30 mouse cellular contexts compared by ENCODE assay signal in the genomic region with DNA sequence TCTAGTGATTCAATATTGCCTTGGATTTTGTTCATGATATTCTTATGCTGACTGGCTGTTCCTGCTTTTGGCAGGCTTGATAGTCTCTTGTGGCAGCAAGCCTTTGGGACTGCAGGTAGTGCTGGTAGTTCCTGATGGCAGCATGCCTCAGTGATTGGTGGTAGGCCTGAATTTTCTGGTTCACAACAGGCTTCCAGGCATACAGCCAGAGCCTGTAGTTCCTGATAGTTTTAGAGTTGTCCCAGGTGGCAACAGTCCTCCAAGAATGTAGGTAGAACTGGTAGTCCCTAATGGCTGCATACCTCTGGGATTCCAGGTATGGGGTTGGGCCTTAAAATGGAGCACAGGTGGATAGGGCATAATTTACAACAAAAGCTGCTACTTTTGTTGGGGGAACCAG.
DNase-seq lines count a peak whose midpoint lies in the region; ATAC-seq and TF ChIP-seq lines count a peak whose summit lies in the region.
"Had no signal": no experiment of that assay in that cellular context is flagged by ENCODE, and none has a peak within 500 bp of the region (broad histone marks: within the 10 kb centered on the region; RNA-seq: fewer than 3 reads in every experiment).

No protein-coding gene starts in this region.

- H3K4me2 ChIP-seq in midbrain, embryonic 14.5 days (ENCODE audit: low read length), result no peak overlapping the region
- H3K4me2 ChIP-seq: embryonic facial prominence, embryonic 12.5 days; forebrain, embryonic 15.5 days; heart, embryonic 11.5 days; hindbrain, embryonic 12.5 days; limb, embryonic 12.5 days; liver, embryonic 15.5 days; lung, embryonic 15.5 days; neural tube, embryonic 12.5 days; stomach, embryonic 15.5 days had no signal

- no peaks in the 10 kb centered on the region for H3K9me3 ChIP-seq in midbrain, embryonic 14.5 days (ENCODE audit: control insufficient read depth, low read length)
- H3K9me3 ChIP-seq in heart, embryonic 10.5 days, result no peaks in the 10 kb centered on the region
- H3K9me3 ChIP-seq: embryonic facial prominence, embryonic 12.5 days; forebrain, embryonic 10.5 days; forebrain, embryonic 15.5 days; hindbrain, embryonic 12.5 days; limb, embryonic 12.5 days; liver, embryonic 15.5 days; lung, embryonic 15.5 days; midbrain, embryonic 10.5 days; neural tube, embryonic 12.5 days; stomach, embryonic 15.5 days had no signal

- no peak overlapping the region for H3K27ac ChIP-seq in cerebellum, adult 2 months (ENCODE audit: insufficient read depth, low read length)
- H3K27ac ChIP-seq in midbrain, embryonic 14.5 days (replicated peaks; ENCODE audit: low read depth, low read length), result no peak overlapping the region
- H3K27ac ChIP-seq in heart, embryonic 10.5 days, result no peak overlapping the region
- H3K27ac ChIP-seq: embryonic facial prominence, embryonic 12.5 days; forebrain, embryonic 10.5 days; forebrain, embryonic 15.5 days; hindbrain, embryonic 12.5 days; hindbrain, postnatal 0 days; limb, embryonic 12.5 days; liver, embryonic 15.5 days; lung, embryonic 15.5 days; midbrain, embryonic 10.5 days; neural tube, embryonic 12.5 days; stomach, embryonic 15.5 days had no signal

- no peak overlapping the region for H3K9ac ChIP-seq in midbrain, embryonic 14.5 days (replicated peaks; ENCODE audit: low read length)
- H3K9ac ChIP-seq: embryonic facial prominence, embryonic 12.5 days; forebrain, embryonic 15.5 days; hindbrain, embryonic 12.5 days; limb, embryonic 12.5 days; liver, embryonic 15.5 days; lung, embryonic 15.5 days; neural tube, embryonic 12.5 days; stomach, embryonic 15.5 days had no signal

- DNase-seq in cerebellum, adult 11 months, result peak; percentile 3
- peak; percentile 67 to 87 for DNase-seq in cerebellum, adult 2 months
- peak; percentile 84 to 91 for DNase-seq in cerebellum, postnatal 14 days
- no peak for DNase-seq in midbrain, embryonic 14.5 days
- no peak for DNase-seq in right cerebral cortex, postnatal 4 days
- no peak for DNase-seq in heart, embryonic 10.5 days (ENCODE audit: low spot score)
- DNase-seq: adrenal gland, adult 2 months; adrenal gland, postnatal 36 days; B cell, adult 2 months; embryo, embryonic 11 days; heart, postnatal 36 days; kidney, adult 8-10 months; kidney, postnatal 10 days; layer of hippocampus, adult 9-11 months had no signal

- TF ChIP-seq POLR2A in cerebellum, adult 2 months (IDR thresholded peaks at IDR 0.05; ENCODE audit: borderline replicate concordance, insufficient read depth, low read length), result no peak

- no peak overlapping the region for H3K4me3 ChIP-seq in cerebellum, adult 2 months (replicated peaks; ENCODE audit: insufficient read depth, low read depth, low read length)
- no peak overlapping the region for H3K4me3 ChIP-seq in midbrain, embryonic 14.5 days (replicated peaks; ENCODE audit: low read depth, low read length)
- H3K4me3 ChIP-seq in heart, embryonic 10.5 days, result no peak overlapping the region
- H3K4me3 ChIP-seq: embryonic facial prominence, embryonic 12.5 days; forebrain, embryonic 10.5 days; forebrain, embryonic 15.5 days; hindbrain, embryonic 12.5 days; limb, embryonic 12.5 days; liver, embryonic 15.5 days; lung, embryonic 15.5 days; midbrain, embryonic 10.5 days; myocyte; neural tube, embryonic 12.5 days; stomach, embryonic 15.5 days had no signal

- no peak for ATAC-seq in midbrain, embryonic 14.5 days (ENCODE audit: low FRiP score, low TSS enrichment)
- ATAC-seq: activated CD4-positive, CD25-positive, alpha-beta regulatory T cell, adult 4 months; forebrain, embryonic 15.5 days; hindbrain, postnatal 0 days; intestine, embryonic 16.5 days; midbrain, embryonic 16.5 days had no signal

- no peak for TF ChIP-seq CTCF in cerebellum, adult 2 months (IDR thresholded peaks at IDR 0.05; ENCODE audit: borderline replicate concordance, insufficient read depth, low read depth, low read length)

- no peaks in the 10 kb centered on the region for H3K27me3 ChIP-seq in cerebellum, adult 2 months (ENCODE audit: control insufficient read depth, insufficient read depth, low read length)
- no peaks in the 10 kb centered on the region for H3K27me3 ChIP-seq in midbrain, embryonic 14.5 days (ENCODE audit: control insufficient read depth, insufficient read depth, low read length)
- H3K27me3 ChIP-seq in heart, embryonic 10.5 days (ENCODE audit: insufficient read depth, poor library complexity, severe bottlenecking), result no peaks in the 10 kb centered on the region
- H3K27me3 ChIP-seq: embryonic facial prominence, embryonic 12.5 days; forebrain, embryonic 15.5 days; hindbrain, embryonic 12.5 days; limb, embryonic 12.5 days; liver, embryonic 15.5 days; lung, embryonic 15.5 days; neural tube, embryonic 12.5 days; stomach, embryonic 15.5 days had no signal

- no peaks in the 10 kb centered on the region for H3K36me3 ChIP-seq in midbrain, embryonic 14.5 days (ENCODE audit: control insufficient read depth, insufficient read depth, low read length)
- no peaks in the 10 kb centered on the region for H3K36me3 ChIP-seq in heart, embryonic 10.5 days
- H3K36me3 ChIP-seq: embryonic facial prominence, embryonic 12.5 days; forebrain, embryonic 10.5 days; forebrain, embryonic 15.5 days; hindbrain, embryonic 12.5 days; limb, embryonic 12.5 days; liver, embryonic 15.5 days; lung, embryonic 15.5 days; midbrain, embryonic 10.5 days; neural tube, embryonic 12.5 days; stomach, embryonic 15.5 days had no signal

- no peaks in the 10 kb centered on the region; the same call in 1 of the 2 replicates for H3K4me1 ChIP-seq in cerebellum, adult 2 months (ENCODE audit: control insufficient read depth, insufficient read depth, low read length)
- H3K4me1 ChIP-seq in midbrain, embryonic 14.5 days (ENCODE audit: control insufficient read depth, insufficient read depth, low read length), result no peaks in the 10 kb centered on the region
- H3K4me1 ChIP-seq in heart, embryonic 10.5 days, result no peaks in the 10 kb centered on the region
- H3K4me1 ChIP-seq: embryonic facial prominence, embryonic 12.5 days; forebrain, embryonic 10.5 days; forebrain, embryonic 15.5 days; hindbrain, embryonic 12.5 days; limb, embryonic 12.5 days; liver, embryonic 15.5 days; lung, embryonic 15.5 days; midbrain, embryonic 10.5 days; neural tube, embryonic 12.5 days; stomach, embryonic 15.5 days had no signal

Comparison
In these comparisons a context has a peak if more than half of its experiments do, and no peak if none do; other contexts are left out.
1. DNase-seq: peak in cerebellum, adult 11 months (single experiment), cerebellum, adult 2 months (2 of 2) and cerebellum, postnatal 14 days (2 of 2); none in midbrain, embryonic 14.5 days (single experiment), right cerebral cortex, postnatal 4 days (single experiment) and heart, embryonic 10.5 days (single experiment).